Mouse (Mus musculus) kidney, adult 2 months (tissue): ENCODE results near the gene 1110059G10Rik.

Experiments used
- CTCF ChIP-seq: fragments of 200-500 bp; conservative IDR thresholded peaks from 2 replicates; pipeline ENCODE4 v1.5.1; 2011; ENCODE audit warnings: low read depth, mild to moderate bottlenecking, control low read depth, low read length, moderate library complexity, mixed read lengths; ENCODE audit not compliant: insufficient read depth, insufficient read length
- POLR2A ChIP-seq: fragments of 200-500 bp; IDR thresholded peaks from one replicate; pipeline ENCODE4 v1.6.1; 2011; ENCODE audit warnings: low read depth, low read length, control low read depth

DNA sequence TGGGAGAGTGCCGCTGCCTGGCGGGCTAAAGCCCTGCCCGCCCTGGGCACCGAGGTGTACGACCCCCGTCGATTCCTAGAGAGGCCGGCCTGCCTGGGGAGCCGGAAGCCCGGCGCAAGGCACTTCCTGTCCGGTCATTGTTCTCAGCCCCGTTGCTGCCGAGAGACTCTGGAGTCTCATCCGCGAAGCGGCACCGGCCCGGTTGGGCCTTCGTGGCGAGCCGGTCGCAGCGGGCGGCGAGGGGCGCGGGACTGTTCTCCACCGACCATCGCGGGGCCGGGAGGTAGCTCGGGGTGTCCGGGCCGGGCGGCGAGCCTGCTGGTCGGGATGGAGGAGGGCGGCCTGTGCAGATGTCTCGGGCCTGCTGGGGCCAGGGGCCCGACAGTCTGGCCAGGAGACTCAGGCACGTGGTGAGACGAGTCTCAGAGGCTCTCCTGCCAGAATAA is 27.8 kb downstream of the 1110059G10Rik start, which contains the start of gene Zfp105:
- TF ChIP-seq CTCF (no peak), POLR2A (no peak)
